Mouse (Mus musculus) forebrain, embryonic 12.5 days (tissue): ENCODE measurements around the gene Epo. TPM values are rescaled to one million over a fixed set of nuclear protein-coding genes. Genes with fewer than 3 reads are reported as not detected.

Experiments used
- ATAC-seq: fragments of 200-750 bp; cut with Nextera tagmentation; 2 replicates; pipeline ENCODE4 v1.8.0; 2017; ENCODE audit warnings: moderate TSS enrichment; ENCODE audit not compliant: low FRiP score
- H3K27ac ChIP-seq: fragments of 300-500 bp; sonication (generic); 2 replicates; pipeline ENCODE4 v1.5.1; 2016; ENCODE audit warnings: mild to moderate bottlenecking
- H3K27me3 ChIP-seq: fragments of 300-500 bp; sonication (generic); 2 replicates; pipeline ENCODE4 v1.6.1; 2016; ENCODE audit warnings: mild to moderate bottlenecking
- H3K36me3 ChIP-seq: fragments of 300-500 bp; sonication (generic); replicated peaks from 2 replicates; pipeline ENCODE4 v1.6.1; 2016; ENCODE audit warnings: mild to moderate bottlenecking
- H3K4me1 ChIP-seq: fragments of 300-500 bp; sonication (generic); 2 replicates; pipeline ENCODE4 v1.6.1; 2016
- H3K4me2 ChIP-seq: fragments of 300-500 bp; sonication (generic); 2 replicates; pipeline ENCODE4 v1.6.1; 2016; ENCODE audit warnings: mild to moderate bottlenecking, moderate library complexity
- H3K4me3 ChIP-seq: fragments of 300-500 bp; sonication (generic); replicated peaks from 2 replicates; pipeline ENCODE4 v1.5.1; 2016; ENCODE audit warnings: mild to moderate bottlenecking
- H3K9ac ChIP-seq: fragments of 300-500 bp; sonication (generic); 2 replicates; pipeline ENCODE4 v1.6.1; 2016; ENCODE audit warnings: mild to moderate bottlenecking
- H3K9me3 ChIP-seq: fragments of 300-500 bp; sonication (generic); 2 replicates; pipeline ENCODE4 v1.6.1; 2016
- WGBS: fragments of 180-500 bp; shearing (Covaris S2); methylation state at CpG from one replicate; pipeline ENCODE4 v1.1.7; 2016; 5-methylcytosine and 5-hydroxymethylcytosine counted together
- polyA plus RNA-seq: library from polyadenylated mRNA; unstranded; fragments of >200 nt; fragmentation: Nextera tagmentation; extraction: Ambion mirVana; gene quantifications from 2 replicates; pipeline ENCODE4 v1.2.1, GENCODE M21; 2016

The Epo gene
- polyA plus RNA-seq, 1 experiment from 2014 or later, result 0.38 TPM

- whole genome bisulfite sequencing, result 57% methylated on average over 4 of the region's 4 CpGs
- Histone ChIP-seq H3K4me2 (no peak overlapping the region), H3K9ac (no peak overlapping the region), H3K4me1 (peaks cover 13% of the 10 kb centered on the region), H3K36me3 (no peaks in the 10 kb centered on the region), H3K9me3 (no peaks in the 10 kb centered on the region), H3K27me3 (no peaks in the 10 kb centered on the region; the same call in 1 of the 2 replicates), H3K4me3 (no peak overlapping the region), H3K27ac (no peak overlapping the region)
- no peak for ATAC-seq
Observed at GRCm38 (mm10) chr5:137537461-137537860, 4.4 kb upstream of the Epo start.

- no peaks in the 10 kb centered on the region for H3K9me3 ChIP-seq
- peaks cover 18% of the 10 kb centered on the region for H3K4me1 ChIP-seq
- H3K27ac ChIP-seq, result no peak overlapping the region
- no peaks in the 10 kb centered on the region; the same call in 1 of the 2 replicates for H3K27me3 ChIP-seq
- no peak for ATAC-seq
- no peak overlapping the region for H3K9ac ChIP-seq
- H3K4me2 ChIP-seq, result no peak overlapping the region
- no peaks in the 10 kb centered on the region for H3K36me3 ChIP-seq
- 83% methylated on average over 9 of the region's 9 CpGs for WGBS
- no peak overlapping the region for H3K4me3 ChIP-seq
Observed at GRCm38 (mm10) chr5:137535318-137535717, 2.3 kb upstream of the Epo start.

- no peak overlapping the region for H3K9ac ChIP-seq
- H3K36me3 ChIP-seq, result peaks cover 5% of the 10 kb centered on the region
- H3K27ac ChIP-seq, result no peak overlapping the region
- WGBS, result 93% methylated on average over 3 of the region's 3 CpGs
- no peak overlapping the region for H3K4me2 ChIP-seq
- H3K9me3 ChIP-seq, result no peaks in the 10 kb centered on the region
- ATAC-seq, result no peak
- no peaks in the 10 kb centered on the region; the same call in 1 of the 2 replicates for H3K27me3 ChIP-seq
- peaks cover 24% of the 10 kb centered on the region for H3K4me1 ChIP-seq
- H3K4me3 ChIP-seq, result no peak overlapping the region
Observed at GRCm38 (mm10) chr5:137534762-137535161, 1.7 kb upstream of the Epo start.

- Histone ChIP-seq H3K4me2 (peak overlapping the region; percentile 96), H3K4me3 (peak overlapping the region; percentile 71), H3K9me3 (no peaks in the 10 kb centered on the region), H3K36me3 (peaks cover 25% of the 10 kb centered on the region), H3K27ac (peak overlapping the region; percentile 97), H3K27me3 (no peaks in the 10 kb centered on the region; the same call in 1 of the 2 replicates), H3K4me1 (peaks cover 24% of the 10 kb centered on the region), H3K9ac (peak overlapping the region; percentile 92)
- WGBS, result 0% methylated on average over 12 of the region's 12 CpGs
- no peak for ATAC-seq
Observed at GRCm38 (mm10) chr5:137532808-137533116, 280 bp downstream of the Epo start.

- no peaks in the 10 kb centered on the region; the same call in 1 of the 2 replicates for H3K27me3 ChIP-seq
- 0% methylated on average over 19 of the region's 19 CpGs for WGBS
Observed at GRCm38 (mm10) chr5:137532131-137532807, 773 bp downstream of the Epo start.

GRCm38 (mm10) chr5:137531414-137532130, 1.5 kb downstream of the Epo start:
- peak overlapping the region; percentile 92 for H3K9ac ChIP-seq
- peaks cover 35% of the 10 kb centered on the region for H3K4me1 ChIP-seq
- H3K27ac ChIP-seq, result peak overlapping the region; percentile 97
- H3K4me3 ChIP-seq, result peak overlapping the region; percentile 71
- peak; percentile 18 for ATAC-seq
- peaks cover 35% of the 10 kb centered on the region for H3K36me3 ChIP-seq
- H3K9me3 ChIP-seq, result no peaks in the 10 kb centered on the region
- WGBS, result under 1% methylated on average over 46 of the region's 51 CpGs
- H3K4me2 ChIP-seq, result peak overlapping the region; percentile 96
- no peaks in the 10 kb centered on the region; the same call in 1 of the 2 replicates for H3K27me3 ChIP-seq

More at GRCm38 (mm10) chr5:137532131-137532807, 773 bp downstream of the Epo start:
- Histone ChIP-seq H3K4me1 (peaks cover 29% of the 10 kb centered on the region), H3K4me2 (peak overlapping the region; percentile 96), H3K36me3 (peaks cover 30% of the 10 kb centered on the region), H3K4me3 (peak overlapping the region; percentile 71), H3K9ac (peak overlapping the region; percentile 92), H3K27ac (peak overlapping the region; percentile 97), H3K9me3 (no peaks in the 10 kb centered on the region)
- peak; percentile 2; the same call in 1 of the 2 replicates for ATAC-seq

- Histone ChIP-seq H3K4me2 (peak overlapping the region; percentile 96), H3K9me3 (no peaks in the 10 kb centered on the region), H3K4me3 (peak overlapping the region; percentile 71), H3K27me3 (no peaks in the 10 kb centered on the region), H3K4me1 (peaks cover 41% of the 10 kb centered on the region), H3K9ac (peak overlapping the region; percentile 92), H3K36me3 (peaks cover 42% of the 10 kb centered on the region), H3K27ac (peak overlapping the region; percentile 97)
- peak; percentile 65 for ATAC-seq
- under 1% methylated on average over 42 of the region's 46 CpGs for WGBS
Observed at GRCm38 (mm10) chr5:137530588-137531413, 2.2 kb downstream of the Epo start.

- H3K4me1 ChIP-seq, result peaks cover 48% of the 10 kb centered on the region
- 80% methylated on average over 8 of the region's 8 CpGs for WGBS
- no peak for ATAC-seq
Observed at GRCm38 (mm10) chr5:137530075-137530474, 3.0 kb downstream of the Epo start.

GRCm38 (mm10) chr5:137529221-137529995, 3.6 kb downstream of the Epo start:
- Histone ChIP-seq H3K27ac (peak overlapping the region; percentile 38; the same call in 1 of the 2 replicates), H3K36me3 (peaks cover 56% of the 10 kb centered on the region), H3K9ac (no peak overlapping the region), H3K4me1 (peaks cover 49% of the 10 kb centered on the region), H3K4me3 (0 out of 2 replicates have a peak overlapping the region, but pooled peaks have one; percentile 7), H3K9me3 (no peaks in the 10 kb centered on the region), H3K27me3 (no peaks in the 10 kb centered on the region), H3K4me2 (peak overlapping the region; percentile 96)
- ATAC-seq, result no peak
- 82% methylated on average over 15 of the region's 15 CpGs for WGBS

More at GRCm38 (mm10) chr5:137530075-137530474, 3.0 kb downstream of the Epo start:
- H3K4me3 ChIP-seq, result peak overlapping the region; percentile 71
- H3K27me3 ChIP-seq, result no peaks in the 10 kb centered on the region
- no peaks in the 10 kb centered on the region for H3K9me3 ChIP-seq
- peak overlapping the region; percentile 97 for H3K27ac ChIP-seq
- peak overlapping the region; percentile 92 for H3K9ac ChIP-seq
- peak overlapping the region; percentile 96 for H3K4me2 ChIP-seq
- peaks cover 49% of the 10 kb centered on the region for H3K36me3 ChIP-seq

- H3K27me3 ChIP-seq, result no peaks in the 10 kb centered on the region
- peaks cover 66% of the 10 kb centered on the region for H3K36me3 ChIP-seq
- WGBS, result 88% methylated on average over 22 of the region's 22 CpGs
- H3K4me3 ChIP-seq, result no peak overlapping the region
- peaks cover 42% of the 10 kb centered on the region for H3K4me1 ChIP-seq
- ATAC-seq, result no peak
- no peaks in the 10 kb centered on the region for H3K9me3 ChIP-seq
- peak overlapping the region; percentile 9; the same call in 1 of the 2 replicates for H3K27ac ChIP-seq
- no peak overlapping the region for H3K4me2 ChIP-seq
- no peak overlapping the region for H3K9ac ChIP-seq
Observed at GRCm38 (mm10) chr5:137528247-137528968, 4.6 kb downstream of the Epo start.

- peaks cover 76% of the 10 kb centered on the region for H3K36me3 ChIP-seq
- 0 out of 2 replicates have a peak overlapping the region, but pooled peaks have one; percentile 36 for H3K27ac ChIP-seq
- peaks cover 42% of the 10 kb centered on the region for H3K4me1 ChIP-seq
- H3K9me3 ChIP-seq, result no peaks in the 10 kb centered on the region
- H3K27me3 ChIP-seq, result no peaks in the 10 kb centered on the region
- H3K4me2 ChIP-seq, result no peak overlapping the region
- no peak for ATAC-seq
- 42% methylated on average over 1 of the region's 1 CpGs for WGBS
- no peak overlapping the region for H3K9ac ChIP-seq
- H3K4me3 ChIP-seq, result no peak overlapping the region
Observed at GRCm38 (mm10) chr5:137527413-137527812, 5.6 kb downstream of the Epo start.
